Mouse (Mus musculus): Measurements from ENCODE around the gene Ncbp2.
"Not testable (repeated sequence)": the region's sequence is repeated elsewhere in the genome, so short reads cannot be mapped to it uniquely, and the experiment has no call there.

Gene Ncbp2

DNA sequence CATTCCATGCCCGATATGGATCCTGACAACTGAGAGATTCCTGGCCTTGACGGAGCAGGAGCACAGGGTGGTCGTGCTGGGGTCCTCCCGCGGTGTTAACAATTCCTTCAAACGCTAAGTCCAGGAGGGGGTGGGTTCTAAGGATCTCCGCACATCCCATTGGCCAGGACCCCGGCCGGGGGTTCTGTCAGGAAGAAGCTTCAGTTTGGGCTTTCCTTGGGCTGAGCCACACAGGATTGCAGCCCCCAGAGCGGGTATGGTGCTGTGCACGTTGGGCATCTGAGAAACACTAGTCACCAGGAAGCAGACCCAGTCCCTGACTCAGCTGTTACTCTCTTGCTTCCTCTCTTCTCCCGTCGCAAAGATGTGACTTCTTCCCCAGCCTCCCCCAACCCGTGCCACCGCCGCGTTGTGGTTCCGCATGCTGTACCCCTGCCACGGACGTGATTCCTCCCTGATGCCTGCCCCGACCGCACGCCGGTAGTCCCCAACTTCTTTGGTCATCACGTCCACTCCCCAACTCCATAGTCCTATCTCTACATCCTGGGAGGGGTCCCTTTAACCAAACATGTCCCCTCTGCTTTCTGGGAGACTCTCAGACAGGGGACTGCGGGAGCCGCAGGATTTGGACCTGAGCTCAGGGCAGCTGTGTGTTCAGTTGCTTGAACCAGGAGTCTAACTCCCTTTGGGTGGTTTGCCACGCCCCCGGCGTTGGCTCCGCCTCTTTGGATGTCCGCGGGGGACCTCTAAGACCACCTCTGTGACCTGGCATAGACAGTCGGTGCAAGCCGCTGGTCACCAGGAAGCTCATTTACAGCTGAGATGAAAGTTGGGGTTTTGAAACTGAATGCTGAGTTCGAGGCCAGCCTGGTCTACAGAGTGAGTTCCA lies 13.0 kb upstream of the Ncbp2 start:
- DNase-seq = no peak

DNA sequence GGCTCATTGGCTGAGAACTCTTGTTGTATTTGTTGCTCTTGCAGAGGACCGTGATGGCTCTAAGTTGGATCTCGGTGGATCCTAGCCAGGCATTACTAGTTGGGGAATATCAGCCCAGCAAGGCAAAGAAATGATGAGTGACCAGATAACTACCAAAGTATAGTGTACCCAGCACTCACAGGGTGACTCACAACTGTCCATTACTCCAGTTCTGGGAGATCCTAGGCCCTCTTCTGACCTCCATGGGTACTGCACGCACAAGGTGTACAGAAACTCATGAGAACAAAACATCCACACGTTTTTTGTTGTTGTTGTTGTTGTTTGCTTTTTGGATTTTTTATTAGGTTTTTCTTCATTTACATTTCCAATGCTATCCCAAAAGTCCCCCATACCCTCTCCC lies 11.7 kb upstream of the Ncbp2 start:
- DNase-seq = no peak

DNA sequence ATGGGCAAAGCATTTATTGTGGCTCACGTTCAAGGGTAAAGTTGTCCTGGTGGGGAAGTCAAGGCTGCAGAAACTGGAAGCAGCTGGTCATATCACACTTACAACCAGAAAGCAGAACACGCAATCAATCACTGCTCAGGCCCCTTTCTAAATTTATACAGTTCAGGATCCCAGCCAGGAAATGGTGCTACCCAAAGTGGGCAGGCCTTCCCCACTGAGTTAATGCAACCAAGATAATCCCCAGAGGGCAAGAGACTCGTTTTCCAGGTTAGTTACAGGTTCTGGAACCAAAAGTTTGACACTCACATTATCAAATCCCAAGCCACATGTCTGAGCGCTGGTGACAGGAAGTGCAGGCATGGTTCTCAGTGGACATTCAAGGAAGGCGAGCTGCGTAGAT lies 9.5 kb upstream of the Ncbp2 start:
- no peak for DNase-seq

DNA sequence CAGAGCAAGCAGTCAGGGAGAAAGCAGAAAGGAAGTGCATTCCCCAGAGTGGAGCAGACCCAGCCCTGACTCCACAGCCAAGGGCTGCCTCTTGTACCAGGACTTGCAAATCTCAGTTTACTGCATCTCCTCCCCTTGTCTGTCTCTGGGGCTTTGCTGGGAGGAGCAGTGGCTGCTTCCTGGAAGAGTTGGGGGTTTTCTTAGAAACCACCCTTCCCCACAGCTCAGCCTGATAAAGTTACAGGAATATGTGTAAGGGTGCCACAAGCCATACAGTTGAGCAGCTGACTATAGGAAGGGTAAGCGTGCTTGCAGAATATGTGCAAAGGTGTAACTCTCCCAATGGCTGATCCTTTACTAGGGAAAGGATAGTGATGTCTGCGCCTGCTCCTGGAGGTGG lies 7.7 kb upstream of the Ncbp2 start:
- no peak for DNase-seq

DNA sequence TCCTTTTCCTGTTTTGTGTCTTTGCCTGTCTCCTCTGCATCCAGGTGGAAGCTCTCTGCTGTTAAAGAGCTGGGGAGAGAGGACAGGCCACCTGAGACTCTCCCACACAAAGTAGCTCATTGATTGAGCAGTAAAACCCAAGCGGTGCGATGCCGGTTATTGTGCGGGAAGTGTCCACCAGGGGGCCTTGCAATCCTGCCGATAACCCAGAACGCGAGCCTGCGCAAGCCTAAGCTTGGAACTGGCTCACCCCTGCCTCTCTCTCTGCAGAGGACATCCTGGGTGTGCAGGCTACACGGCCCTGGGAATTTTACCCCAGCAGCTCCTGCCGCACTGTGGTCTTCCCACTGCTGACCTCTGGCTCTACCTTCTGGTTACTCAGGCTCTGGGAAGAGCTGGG lies 4.3 kb upstream of the Ncbp2 start:
- DNase-seq = peak; percentile 44

DNA sequence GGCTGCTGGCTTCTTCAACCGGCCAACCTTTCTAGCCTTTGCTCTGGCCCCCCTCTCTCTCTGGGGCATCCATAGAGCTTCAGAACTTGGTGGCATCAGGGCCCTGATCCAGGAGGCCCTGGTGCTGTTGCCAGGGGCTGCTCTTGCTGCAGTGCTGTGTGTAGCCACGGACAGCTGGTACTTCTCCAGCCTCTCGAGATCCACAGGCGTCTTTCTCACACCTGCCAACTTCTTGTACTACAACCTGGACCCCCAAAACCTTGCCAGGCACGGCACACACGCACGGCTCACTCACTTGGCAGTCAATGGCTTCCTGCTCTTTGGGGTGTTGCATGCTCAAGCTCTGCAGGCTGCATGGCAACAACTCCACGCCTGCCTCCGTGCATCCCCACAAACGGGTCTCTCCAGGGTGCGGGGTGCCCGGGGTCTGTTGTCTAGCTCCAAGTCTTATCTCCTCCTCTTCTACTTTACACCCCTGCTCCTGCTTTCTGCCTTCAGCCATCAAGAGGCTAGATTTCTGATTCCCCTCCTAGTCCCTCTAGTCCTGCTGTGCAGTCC lies 3.5 kb upstream of the Ncbp2 start:
- DNase-seq = no peak

DNA sequence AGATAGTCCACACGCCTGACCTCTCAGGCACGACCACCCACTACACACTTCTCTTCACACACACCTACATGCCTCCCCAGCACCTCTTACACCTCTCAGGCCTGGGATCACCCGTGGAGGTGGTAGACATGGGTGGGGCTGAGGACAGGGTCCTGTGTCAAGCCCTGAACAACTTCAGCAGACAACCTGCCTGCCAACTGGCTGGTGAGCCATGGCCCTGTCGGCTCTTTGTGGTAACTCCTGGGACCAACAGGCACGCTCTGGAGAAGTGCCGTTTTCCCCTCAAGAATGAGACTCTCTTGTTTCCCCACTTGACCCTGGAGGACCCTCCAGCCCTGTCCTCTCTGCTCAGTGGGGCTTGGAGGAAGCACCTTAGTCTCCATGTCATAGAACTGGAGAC lies 2.9 kb upstream of the Ncbp2 start:
- no peak for DNase-seq

DNA sequence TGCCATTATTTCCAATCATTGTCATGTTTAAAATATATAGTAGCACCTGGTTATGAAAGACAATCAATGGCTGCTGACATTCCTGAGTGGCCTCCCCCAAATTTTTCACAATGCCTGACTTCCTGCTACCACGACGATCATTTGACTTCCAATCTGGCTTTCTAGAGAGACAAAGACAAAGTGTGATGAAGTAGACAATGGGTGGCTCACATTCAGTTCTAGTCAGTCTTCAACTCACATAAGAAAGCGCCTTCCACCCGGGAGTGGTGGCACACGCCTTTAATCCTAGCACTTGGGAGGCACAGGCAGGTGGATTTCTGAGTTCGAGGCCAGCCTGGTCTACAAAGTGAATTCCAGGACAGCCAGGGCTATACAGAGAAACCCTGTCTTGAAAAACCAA lies 2.3 kb upstream of the Ncbp2 start:
- not testable (repeated sequence) for DNase-seq

DNA sequence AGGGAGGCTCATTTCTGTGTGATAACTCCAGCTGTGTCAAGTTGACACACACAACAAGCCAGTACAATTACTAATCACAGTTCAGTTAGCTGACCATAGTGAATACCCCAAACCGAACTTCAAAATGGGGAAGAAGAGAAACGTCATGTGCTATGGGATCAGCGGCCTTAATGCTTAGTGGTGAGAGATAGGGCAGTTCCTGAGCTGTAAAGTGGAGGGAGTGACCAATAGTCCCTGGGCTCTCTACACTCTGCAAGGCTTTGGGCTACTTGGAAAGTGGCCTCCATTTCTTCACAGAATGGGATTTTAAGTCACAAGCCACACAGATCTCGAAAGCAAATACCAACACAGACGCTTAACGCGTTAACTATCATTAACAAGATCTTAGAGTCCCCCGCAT lies 980 bp upstream of the Ncbp2 start:
- no peak for DNase-seq

DNA sequence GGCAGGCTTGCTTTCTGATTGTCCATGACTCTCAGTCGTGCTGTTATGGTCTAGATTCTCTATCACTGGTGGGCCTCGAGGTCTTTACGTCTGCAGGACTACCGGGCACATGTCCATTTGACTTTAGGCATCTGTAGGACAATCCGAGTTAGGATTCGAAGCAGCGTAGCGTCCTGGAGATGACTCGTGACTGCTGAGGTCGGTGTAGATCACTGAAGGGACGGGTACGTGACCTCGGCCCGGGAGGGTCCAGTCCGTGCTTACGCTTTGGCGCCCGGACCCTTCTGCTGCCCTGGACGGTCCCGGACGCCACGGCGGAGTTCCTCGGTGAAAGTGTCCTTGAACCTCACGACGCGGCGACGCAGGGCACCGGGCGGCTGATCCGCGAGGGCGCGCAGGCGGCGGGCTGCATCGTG lies 404 bp upstream of the Ncbp2 start:
- DNase-seq = peak; percentile 25

DNA sequence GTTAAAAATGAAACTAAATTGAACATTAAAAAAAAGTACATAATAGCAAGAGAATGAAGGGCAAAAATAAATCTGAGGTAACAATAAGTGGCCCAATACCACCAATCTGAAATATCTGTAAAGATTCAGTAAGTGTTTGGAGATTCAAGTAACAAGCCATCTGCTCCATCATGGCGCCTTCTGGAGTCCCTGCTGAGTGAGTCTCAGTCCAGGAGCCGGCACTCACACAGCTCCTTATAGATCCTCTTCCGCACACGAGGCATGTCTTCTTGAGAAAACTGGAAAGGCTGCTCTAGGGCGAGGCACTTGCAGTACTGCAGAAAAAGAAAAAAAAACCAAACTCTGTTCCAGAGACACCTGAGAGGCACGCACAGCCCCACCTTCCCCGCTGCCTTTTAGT lies 14.9 kb downstream of the Ncbp2 start:
- no peak for DNase-seq

DNA sequence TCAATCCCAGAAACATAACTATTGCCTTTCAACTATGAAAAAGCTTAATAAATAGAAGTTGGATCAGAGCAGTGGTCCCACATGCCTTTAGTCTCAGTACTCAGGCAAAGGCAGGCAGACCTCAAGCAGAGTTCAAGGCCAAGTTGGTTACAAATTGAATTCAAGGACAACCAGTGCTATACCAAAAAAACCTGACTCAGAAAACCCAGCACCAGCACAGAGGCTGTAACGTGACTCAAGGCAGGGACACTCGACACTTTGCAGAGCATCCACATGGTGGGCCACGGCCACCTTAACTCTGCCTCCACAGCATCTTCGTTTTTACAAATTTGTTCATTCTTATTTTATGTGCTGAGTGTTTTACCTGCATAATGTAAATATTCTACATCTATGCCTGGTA lies 26.9 kb downstream of the Ncbp2 start:
- DNase-seq = no peak

DNA sequence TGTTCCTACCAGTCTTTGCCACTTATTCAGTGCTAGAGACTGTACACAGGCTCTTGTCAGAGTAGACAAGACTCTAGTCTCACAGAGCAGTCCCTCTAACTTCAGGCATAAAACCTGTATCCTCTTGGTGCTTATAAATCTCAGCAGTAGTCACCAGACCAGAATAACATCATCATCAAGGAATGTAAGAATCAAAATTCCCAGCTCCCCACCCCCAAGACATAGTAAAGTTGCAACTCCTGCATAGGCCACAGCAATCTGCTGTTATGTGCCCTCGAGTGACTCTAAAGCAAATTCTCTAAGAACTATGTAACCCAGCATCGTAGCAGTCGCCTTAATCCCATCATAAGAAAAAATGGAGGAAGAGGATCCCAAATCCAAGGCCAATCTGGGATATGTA lies 31.2 kb downstream of the Ncbp2 start:
- no peak for DNase-seq

DNA sequence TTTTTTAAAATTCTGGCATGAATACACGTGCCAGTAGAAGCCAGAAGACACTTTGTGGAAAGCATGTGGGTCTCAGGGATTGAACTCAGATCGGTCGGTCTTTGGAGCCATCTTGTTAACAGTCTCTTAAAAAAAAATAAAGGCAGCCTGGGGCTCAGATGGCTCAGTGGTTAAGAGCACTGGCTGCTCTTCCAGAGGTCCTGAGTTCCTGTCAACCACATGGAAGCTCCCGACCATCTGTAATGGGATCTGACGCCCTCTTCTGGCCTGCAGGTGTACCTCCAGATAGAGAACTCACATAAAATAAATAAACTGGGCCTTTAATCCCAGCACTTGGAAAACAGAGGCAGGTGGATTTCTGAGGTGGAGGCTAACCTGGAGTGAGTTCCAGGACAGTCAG lies 32.6 kb downstream of the Ncbp2 start:
- DNase-seq = no peak

DNA sequence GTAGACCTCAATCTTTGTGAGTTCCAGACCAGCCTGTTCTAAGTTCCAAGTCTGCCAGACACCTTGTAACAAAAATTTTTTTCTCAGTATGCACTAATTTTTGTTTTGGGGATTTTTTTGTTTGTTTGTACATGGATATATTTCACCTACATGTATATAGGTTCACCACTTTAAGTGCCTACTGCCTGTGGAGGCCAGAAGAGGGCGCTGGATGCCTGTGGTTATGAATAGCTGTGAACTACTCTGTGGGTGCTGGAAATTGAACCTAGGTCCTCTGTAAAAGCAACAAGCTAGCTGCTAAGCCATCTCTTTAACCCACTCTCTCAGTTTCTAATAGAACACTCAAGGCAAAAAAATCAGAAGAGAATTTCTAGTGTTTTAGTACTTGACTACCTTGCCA lies 43.7 kb downstream of the Ncbp2 start:
- no peak for DNase-seq

DNA sequence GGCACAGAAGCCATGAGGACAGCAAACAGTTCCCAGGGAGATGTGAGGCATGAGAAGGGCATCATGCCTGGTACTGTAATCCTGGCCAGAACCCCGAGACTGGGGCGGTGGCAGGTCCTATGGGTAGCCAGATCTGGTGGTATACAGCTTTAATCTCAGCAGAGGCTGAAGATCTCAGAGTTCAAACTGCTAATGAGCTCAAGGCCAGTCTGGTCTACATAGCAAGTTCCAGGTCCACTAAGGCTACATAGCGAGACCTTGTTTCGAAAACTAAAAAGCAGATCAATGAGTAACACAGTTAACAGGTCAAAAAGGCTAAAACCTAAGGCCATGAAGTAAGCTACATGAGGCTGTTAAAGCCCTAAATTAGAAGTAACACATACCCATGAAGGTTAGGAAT lies 44.9 kb downstream of the Ncbp2 start:
- peak; percentile 13 for DNase-seq

DNA sequence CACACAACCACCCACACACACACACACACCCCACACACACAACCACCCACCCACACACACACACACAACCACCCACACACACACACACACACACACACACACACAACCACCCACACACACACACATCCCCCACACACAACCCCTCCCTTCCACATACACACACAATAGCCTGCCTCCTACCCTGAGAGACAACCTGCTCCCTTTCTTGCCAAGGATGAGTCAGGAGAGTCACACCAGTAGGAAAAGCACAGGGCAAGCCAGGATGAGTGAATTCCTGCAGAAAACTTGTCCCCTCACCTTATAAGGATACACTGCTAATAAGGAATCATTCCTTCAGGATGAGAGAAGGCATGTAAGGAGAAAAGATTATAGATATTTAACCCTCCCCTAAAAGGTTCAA lies 45.6 kb downstream of the Ncbp2 start:
- no peak for DNase-seq

DNA sequence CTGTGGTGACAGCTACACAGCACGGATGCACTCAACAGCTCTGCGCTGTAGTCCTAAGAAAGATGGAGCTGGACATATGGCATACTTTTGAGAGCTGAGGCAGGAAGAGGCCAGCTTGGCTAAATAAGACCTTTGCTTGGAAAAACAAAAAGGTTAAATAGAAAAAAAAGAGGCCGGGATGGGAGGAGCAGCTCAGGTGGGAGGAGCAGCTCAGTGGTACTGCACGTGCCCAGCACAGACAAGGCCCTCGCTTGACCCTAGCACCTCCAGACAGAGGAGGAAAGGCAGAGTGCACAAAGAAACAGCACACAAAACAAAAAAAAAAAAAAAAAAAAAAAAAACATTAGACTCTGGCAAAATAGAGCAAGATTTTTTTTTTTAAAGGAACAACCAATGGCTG lies 48.1 kb downstream of the Ncbp2 start:
- no peak for DNase-seq

DNA sequence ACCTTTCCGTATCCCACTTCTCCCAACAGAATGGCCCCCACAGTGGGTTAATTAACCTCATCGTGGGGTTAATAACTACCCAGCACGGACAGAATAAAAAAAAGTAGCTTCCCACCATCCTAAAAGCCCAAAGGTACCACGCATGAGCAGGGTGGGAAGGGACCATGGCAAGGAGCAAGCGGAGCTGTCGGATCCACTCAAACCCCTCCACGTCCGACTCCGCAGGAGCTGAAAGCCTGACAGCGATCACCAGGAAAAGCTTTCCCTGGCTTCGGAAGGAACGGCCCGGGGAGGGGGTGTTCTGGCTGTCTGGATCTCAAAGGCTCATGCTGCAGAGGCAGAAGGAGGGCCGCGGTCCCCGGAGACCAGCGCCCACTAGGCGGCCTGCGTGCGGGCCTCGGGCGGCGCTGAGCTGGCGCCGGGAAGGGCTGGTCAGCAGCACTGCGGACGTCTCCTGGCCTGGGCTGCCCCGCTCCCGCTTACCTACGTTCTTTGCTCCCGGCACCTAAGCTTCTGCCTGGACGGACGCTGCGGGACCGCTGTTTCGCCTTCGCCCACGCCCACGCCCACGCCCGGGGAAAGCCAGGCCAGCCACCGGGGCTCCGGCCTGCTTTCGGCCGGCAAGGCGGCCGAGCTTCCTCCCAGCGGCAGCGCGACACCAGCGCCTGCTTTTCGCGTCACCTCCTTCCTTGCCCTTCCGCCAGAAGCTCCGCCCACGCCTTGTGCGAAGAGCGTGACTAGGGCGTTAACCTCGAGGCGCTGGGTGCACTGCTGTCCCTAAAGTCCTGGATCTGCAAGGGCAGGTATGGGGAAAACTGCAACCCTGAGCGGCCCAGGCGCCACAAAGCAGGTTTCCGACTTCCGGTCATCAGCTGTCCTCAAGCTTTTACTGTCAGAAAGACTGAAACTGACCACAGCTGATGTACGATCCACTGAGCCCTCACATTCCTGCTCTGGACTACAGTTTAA lies 54.5 kb downstream of the Ncbp2 start, which contains the start of gene Senp5:
TSS of gene Senp5 (minus strand) at position 779 of the 969 bp plus-strand sequence.
- peak; percentile 92 for DNase-seq

DNA sequence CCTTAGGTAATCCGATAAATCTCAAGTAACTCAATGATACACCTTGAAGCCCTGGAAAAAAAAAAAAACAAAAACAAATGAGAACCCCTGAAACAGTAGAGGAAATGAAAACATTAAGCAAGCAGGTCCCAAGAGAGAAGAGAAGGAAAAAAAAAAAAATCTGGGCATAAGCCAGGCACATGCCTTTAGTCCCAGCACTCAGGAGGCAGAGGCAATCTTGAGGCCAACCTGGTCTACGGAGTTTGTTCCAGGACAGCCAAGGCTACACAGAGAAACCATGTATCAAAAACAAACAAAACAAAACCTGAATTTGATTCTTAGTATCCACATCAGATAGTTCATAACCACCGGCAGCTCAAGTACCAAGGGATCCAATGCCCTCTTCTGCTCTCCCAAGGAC lies 56.4 kb downstream of the Ncbp2 start:
- no peak for DNase-seq

DNA sequence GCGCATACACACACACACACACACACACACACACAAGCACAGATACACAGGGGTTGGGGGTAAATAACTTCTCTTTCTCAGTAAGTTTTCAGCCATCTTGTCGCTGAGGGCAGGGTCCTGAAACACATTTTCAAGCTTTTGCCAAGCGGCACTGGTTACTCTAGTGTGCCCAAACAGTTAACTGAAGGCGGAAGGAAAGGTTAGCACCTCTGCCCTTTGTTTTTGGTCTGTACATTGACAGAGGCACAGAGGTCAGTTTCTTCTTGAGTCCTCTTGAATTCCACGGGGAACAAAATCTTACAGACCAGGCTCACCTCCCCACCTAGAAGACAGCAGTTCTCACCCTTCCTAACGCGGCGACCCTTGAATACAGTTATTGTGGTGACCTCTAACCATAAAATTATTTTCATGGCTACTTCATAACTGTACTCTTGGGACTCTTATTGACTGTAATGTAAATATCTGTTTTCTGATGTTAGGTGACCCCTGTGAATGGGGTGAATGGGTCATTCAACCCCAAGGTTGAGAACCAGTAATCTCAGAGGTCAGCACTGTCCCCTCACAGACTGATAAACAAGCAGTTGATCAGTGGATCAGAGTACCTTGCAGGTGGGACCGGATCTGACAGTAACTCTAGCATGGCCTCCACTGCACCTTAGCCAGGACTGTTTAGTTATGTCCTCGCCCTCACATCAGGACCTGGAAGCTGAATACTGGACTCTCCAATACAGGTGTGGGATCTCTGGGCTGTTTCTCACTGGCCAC lies 60.4 kb downstream of the Ncbp2 start:
- peak; percentile 9 for DNase-seq

DNA sequence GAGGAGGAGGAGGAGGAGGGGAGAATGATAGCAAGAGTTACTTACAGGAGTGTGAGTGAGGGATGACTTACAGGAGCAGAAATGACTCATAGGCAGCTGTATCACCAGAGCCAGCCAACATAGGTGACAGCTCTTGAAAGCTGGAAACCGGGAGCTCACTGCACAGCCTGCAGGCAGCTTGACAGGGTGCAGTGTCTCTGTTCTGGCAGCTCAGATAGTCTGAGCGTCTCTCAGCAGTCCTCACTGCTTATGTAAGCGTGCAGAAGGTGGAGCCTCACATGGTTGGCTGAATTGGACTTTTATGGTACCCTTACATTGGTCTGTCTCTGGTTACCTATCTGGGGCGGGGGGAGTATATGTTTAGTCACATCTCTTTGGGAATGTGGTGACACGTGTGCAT lies 61.6 kb downstream of the Ncbp2 start:
- DNase-seq = peak; percentile 18

DNA sequence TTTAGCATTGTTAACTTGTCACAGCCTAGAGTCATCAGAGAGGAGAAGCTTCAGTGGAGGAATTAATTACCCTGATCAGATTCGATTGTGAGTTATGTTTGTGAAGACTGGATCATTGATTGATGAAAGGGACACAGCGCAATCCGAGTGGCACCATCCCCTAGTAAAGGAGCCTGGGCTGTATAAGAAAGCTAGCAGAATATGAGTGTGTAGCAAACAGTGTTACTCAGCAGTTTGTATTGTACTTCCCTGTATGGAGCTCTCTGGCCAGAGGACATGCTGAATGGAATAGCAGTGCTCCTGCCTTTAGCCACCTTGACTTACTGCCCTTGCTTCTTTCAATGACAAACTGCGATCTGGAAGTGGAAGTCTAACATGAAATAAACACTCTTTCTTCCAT lies 62.0 kb downstream of the Ncbp2 start:
- no peak for DNase-seq
